Mouse (Mus musculus) left cerebral cortex, adult 8-10 months (tissue): ENCODE results near the gene Gal3st4. TPM values are rescaled to one million over a fixed set of nuclear protein-coding genes. Genes with fewer than 3 reads are reported as not detected.
"Not testable (repeated sequence)": the region's sequence is repeated elsewhere in the genome, so short reads cannot be mapped to it uniquely, and the experiment has no call there.

Experiments
- DNase-seq, 2 experiments: peaks; one replicate each; pipeline ENCODE4 v3.0.0; 2022; ENCODE audit warnings: low spot score in 2 of 2
- total RNA-seq, 4 experiments: library from RNA; stranded (reverse); gene quantifications; 2 replicates each; pipeline ENCODE4 v1.2.4; 2022

Gal3st4 gene
- total RNA-seq, 4 experiments from 2014 or later, result 2.8 to 5.2 (median 3.9) TPM

- DNase-seq, result no peak
Measured at GRCm38 (mm10) chr5:138219864-138220263, 52.8 kb downstream of the Gal3st4 start.

DNA sequence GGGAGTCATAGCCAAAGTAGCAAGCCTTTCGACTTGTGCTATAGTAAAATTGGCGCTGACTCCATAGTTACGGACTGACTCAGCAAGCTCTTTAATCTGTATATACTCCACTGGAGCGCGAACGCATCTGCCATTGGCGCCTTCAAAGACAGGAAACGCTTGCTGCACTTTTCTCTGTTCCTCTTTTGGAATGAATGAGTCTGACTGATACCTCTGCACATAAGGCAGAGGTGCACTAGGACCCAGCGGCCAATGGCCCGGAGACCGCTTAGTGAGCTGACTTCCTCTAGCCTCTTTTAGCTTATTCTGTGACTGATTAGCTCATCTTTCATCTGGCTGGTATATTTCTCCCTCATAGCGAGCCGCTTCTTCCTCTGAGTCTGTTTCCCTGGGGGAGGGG is 56.0 kb downstream of the Gal3st4 start:
- DNase-seq, result not testable (repeated sequence)

Other genes starting within 250 kb of the Gal3st4 start
- not detected for gene Smok3c, start 219.6 kb downstream of the Gal3st4 start, total RNA-seq
- 10 to 100 TPM; 39.6 to 44.7 (median 42.9) TPM for gene Zkscan1, start 187.8 kb downstream of the Gal3st4 start, total RNA-seq
- gene Zscan21, start 155.9 kb downstream of the Gal3st4 start, total RNA-seq, result 10 to 100 TPM; 15.9 to 17.8 (median 16.3) TPM
- gene Zfp113, start 117.1 kb downstream of the Gal3st4 start, total RNA-seq, result 10 to 100 TPM; 11.6 to 14.0 (median 13.4) TPM
- 100 to 1,000 TPM; 133 to 147 (median 144) TPM for gene Cops6, start 111.8 kb downstream of the Gal3st4 start, total RNA-seq
- 10 to 100 TPM; 21.6 to 28.1 (median 24.0) TPM for gene Ap4m1, start 100.8 kb downstream of the Gal3st4 start, total RNA-seq
- 10 to 100 TPM; 15.2 to 17.9 (median 15.9) TPM for gene Mcm7, start 100.4 kb downstream of the Gal3st4 start, total RNA-seq
- gene Taf6, start 85.4 kb downstream of the Gal3st4 start, total RNA-seq, result 10 to 100 TPM; 34.6 to 42.1 (median 38.8) TPM
- gene Cnpy4, start 85.4 kb downstream of the Gal3st4 start, total RNA-seq, result 10 to 100 TPM; 11.7 to 14.7 (median 12.5) TPM
- 1 to 10 TPM; 7.4 to 9.1 (median 8.5) TPM for gene Mblac1, start 78.5 kb downstream of the Gal3st4 start, total RNA-seq
- gene Nxpe5, start 46.9 kb downstream of the Gal3st4 start, total RNA-seq, result under 1 TPM in 3 of 4 experiments, not detected in 1; 0.19 to 0.23 (median 0.22) TPM
- gene Lamtor4, start 17.4 kb downstream of the Gal3st4 start, total RNA-seq, result 10 to 100 TPM; 50.8 to 61.6 (median 55.1) TPM
- 10 to 100 TPM; 60.5 to 70.0 (median 66.1) TPM for gene BC037034, start 8.8 kb downstream of the Gal3st4 start, total RNA-seq
- not detected for gene Gm43720, start 7.1 kb upstream of the Gal3st4 start, total RNA-seq
- gene Gpc2, start 7.2 kb upstream of the Gal3st4 start, total RNA-seq, result 1 to 10 TPM in 3 of 4 experiments, under 1 TPM in 1; 0.94 to 1.7 (median 1.3) TPM
- 1 to 10 TPM in 2 of 4 experiments, under 1 TPM in 2; 0.36 to 1.2 (median 0.89) TPM for gene Stag3, start 7.4 kb upstream of the Gal3st4 start, total RNA-seq
- gene Pvrig, start 69.1 kb upstream of the Gal3st4 start, total RNA-seq, result 1 to 10 TPM in 1 of 4 experiments, under 1 TPM in 3; 0.34 to 1.1 (median 0.59) TPM
- 10 to 100 TPM; 20.6 to 23.6 (median 20.8) TPM for gene Zfp157, start 168.6 kb upstream of the Gal3st4 start, total RNA-seq